Mouse (Mus musculus) neural tube, embryonic 11.5 days (tissue): ENCODE data around the gene Krtap5-4. TPM values are rescaled to one million over a fixed set of nuclear protein-coding genes. Genes with fewer than 3 reads are reported as not detected.
A peak's percentile ranks its signal among the peaks of the same experiment; 100 is the strongest.
"Not testable (repeated sequence)": the region's sequence is repeated elsewhere in the genome, so short reads cannot be mapped to it uniquely, and the experiment has no call there.

Experiments used
- ATAC-seq: fragments of 200-750 bp; cut with Nextera tagmentation; 2 replicates; pipeline ENCODE4 v1.8.0; 2017; ENCODE audit warnings: moderate number of reproducible peaks, mild to moderate bottlenecking, moderate TSS enrichment, moderate library complexity; ENCODE audit not compliant: insufficient read depth, low FRiP score, low TSS enrichment
- DNase-seq: peaks from one replicate; pipeline ENCODE4 v3.0.0-alpha.2; 2015; ENCODE audit warnings: low spot score
- H3K27ac ChIP-seq: fragments of 300-500 bp; sonication (generic); 2 replicates; pipeline ENCODE4 v1.5.1; 2014; ENCODE audit warnings: low read depth, mild to moderate bottlenecking, low read length
- H3K27me3 ChIP-seq: fragments of 300-500 bp; sonication (generic); 2 replicates; pipeline ENCODE4 v1.6.1; 2014; ENCODE audit warnings: mild to moderate bottlenecking, low read length, mixed read lengths; ENCODE audit not compliant: control insufficient read depth, insufficient read depth
- H3K36me3 ChIP-seq: fragments of 300-500 bp; sonication (generic); 2 replicates; pipeline ENCODE4 v1.6.1; 2014; ENCODE audit warnings: mild to moderate bottlenecking, low read length, moderate library complexity, mixed read lengths; ENCODE audit not compliant: control insufficient read depth, insufficient read depth
- H3K4me1 ChIP-seq: fragments of 300-500 bp; sonication (generic); 2 replicates; pipeline ENCODE4 v1.6.1; 2014; ENCODE audit warnings: low read length, mixed read lengths; ENCODE audit not compliant: control insufficient read depth, insufficient read depth
- H3K4me2 ChIP-seq: fragments of 300-500 bp; sonication (generic); 2 replicates; pipeline ENCODE4 v1.6.1; 2014; ENCODE audit warnings: low read depth, mild to moderate bottlenecking, moderate library complexity
- H3K4me3 ChIP-seq: fragments of 300-500 bp; sonication (generic); 2 replicates; pipeline ENCODE4 v1.5.1; 2014; ENCODE audit warnings: low read depth, low read length
- H3K9ac ChIP-seq: fragments of 300-500 bp; sonication (generic); 2 replicates; pipeline ENCODE4 v1.6.1; 2014; ENCODE audit warnings: mild to moderate bottlenecking, low read length
- H3K9me3 ChIP-seq: fragments of 300-500 bp; sonication (generic); 2 replicates; pipeline ENCODE4 v1.6.1; 2016; ENCODE audit warnings: low read length; ENCODE audit not compliant: control insufficient read depth
- WGBS: fragments of 180-500 bp; shearing (Covaris S2); extraction: QIAGEN DNeasy Blood & Tissue Kit; methylation state at CpG from one replicate; pipeline ENCODE4 v1.1.7; 2014; 5-methylcytosine and 5-hydroxymethylcytosine counted together
- polyA plus RNA-seq: library from polyadenylated mRNA; unstranded; fragments of >200 nt; fragmentation: Nextera tagmentation; extraction: Ambion mirVana; gene quantifications from 2 replicates; pipeline ENCODE4 v1.2.1, GENCODE M21; 2014

The Krtap5-4 gene
- polyA plus RNA-seq, 1 experiment from 2014 or later, result not detected

GRCm38 (mm10) chr7:142285130-142285835 lies 18.1 kb upstream of the Krtap5-4 start:
- 0 out of 2 replicates have a peak, but pooled peaks cover 3% of the 10 kb centered on the region for H3K4me1 ChIP-seq
- ATAC-seq (peak; percentile 55), DNase-seq (peak; percentile 49)
- no peak overlapping the region for H3K27ac ChIP-seq
- H3K9me3 ChIP-seq, result no peaks in the 10 kb centered on the region
- H3K4me2 ChIP-seq, result peak overlapping the region; percentile 77
- H3K36me3 ChIP-seq, result no peaks in the 10 kb centered on the region
- WGBS, result 17% methylated on average over 23 of the region's 23 CpGs
- H3K4me3 ChIP-seq, result peak overlapping the region; percentile 43; the same call in 1 of the 2 replicates
- H3K27me3 ChIP-seq, result 0 out of 2 replicates have a peak, but pooled peaks cover 2% of the 10 kb centered on the region
- H3K9ac ChIP-seq, result peak overlapping the region; percentile 41; the same call in 1 of the 2 replicates

DNA sequence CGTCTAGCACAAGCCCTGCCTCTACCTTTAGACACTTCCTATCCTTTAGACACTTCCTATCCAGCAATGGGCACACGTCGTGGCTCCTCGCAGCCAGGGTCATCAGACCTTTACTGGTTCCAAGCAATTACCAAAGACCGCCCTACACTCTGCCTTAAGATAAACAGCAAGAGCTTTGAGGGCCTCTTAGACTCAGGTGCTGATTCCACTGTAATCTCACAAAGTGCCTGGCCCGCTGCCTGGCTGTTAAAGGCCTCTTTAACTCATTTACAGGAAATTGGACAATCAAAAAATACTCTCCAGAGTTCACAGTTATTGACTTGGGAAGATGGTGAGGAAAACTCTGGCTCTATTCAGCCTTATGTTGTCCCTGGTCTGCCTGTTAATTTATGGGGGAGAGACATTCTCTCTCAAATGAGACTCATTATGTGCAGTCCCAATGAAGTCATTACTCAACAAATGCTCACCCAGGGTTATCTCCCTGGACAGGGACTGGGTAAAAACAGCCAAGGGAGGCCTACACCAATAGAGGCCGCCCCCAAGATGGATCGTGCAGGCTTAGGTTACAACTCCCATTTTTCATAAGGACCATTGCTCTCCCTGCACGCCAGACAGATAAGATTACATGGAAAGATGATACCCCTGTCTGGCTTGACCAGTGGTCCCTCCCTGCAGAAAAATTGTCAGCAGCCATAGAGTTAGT lies 17.3 kb upstream of the Krtap5-4 start:
- H3K4me1 ChIP-seq, H3K27ac ChIP-seq, H3K4me3 ChIP-seq, H3K27me3 ChIP-seq, DNase-seq, H3K9ac ChIP-seq, H3K9me3 ChIP-seq, H3K4me2 ChIP-seq, ATAC-seq, H3K36me3 ChIP-seq: not testable (repeated sequence)
- WGBS, result 41% methylated on average over 9 of the region's 9 CpGs

DNA sequence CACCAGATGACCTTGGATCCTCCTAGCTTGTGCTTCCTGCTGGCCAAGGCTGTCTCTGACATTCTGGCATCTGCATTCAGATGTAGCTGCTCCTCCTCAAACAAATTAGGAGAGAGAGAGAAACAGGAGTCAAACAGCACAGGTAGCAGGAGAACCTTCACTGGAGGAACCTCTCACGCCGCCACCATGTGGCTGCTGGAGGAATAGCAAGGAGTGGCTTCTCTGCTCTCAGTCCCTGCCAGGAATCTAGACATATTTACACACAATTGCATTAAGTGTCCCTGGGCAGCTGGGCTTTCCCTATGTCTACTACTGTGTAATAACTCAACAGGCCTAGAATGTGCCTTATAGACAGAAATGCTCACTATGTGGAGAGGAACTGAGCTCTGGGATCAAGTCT lies 9.5 kb upstream of the Krtap5-4 start:
- WGBS, result 0% methylated on average over 2 of the region's 2 CpGs
- not testable (repeated sequence) for H3K27me3 ChIP-seq, H3K9me3 ChIP-seq, H3K4me2 ChIP-seq, H3K4me1 ChIP-seq, H3K36me3 ChIP-seq, ATAC-seq, H3K27ac ChIP-seq, H3K9ac ChIP-seq, H3K4me3 ChIP-seq
- peak; percentile 38 for DNase-seq

GRCm38 (mm10) chr7:142295418-142295817 lies 7.9 kb upstream of the Krtap5-4 start:
- Histone ChIP-seq H3K4me1 (no peaks in the 10 kb centered on the region), H3K4me3 (no peak overlapping the region), H3K27ac (no peak overlapping the region), H3K9ac (no peak overlapping the region), H3K9me3 (no peaks in the 10 kb centered on the region), H3K27me3 (no peaks in the 10 kb centered on the region), H3K4me2 (no peak overlapping the region), H3K36me3 (no peaks in the 10 kb centered on the region)
- ATAC-seq (no peak), DNase-seq (no peak)

- H3K27me3 ChIP-seq, H3K4me2 ChIP-seq, H3K27ac ChIP-seq, H3K9ac ChIP-seq, H3K36me3 ChIP-seq, H3K4me1 ChIP-seq, ATAC-seq, DNase-seq, H3K4me3 ChIP-seq, H3K9me3 ChIP-seq: not testable (repeated sequence)
- 33% methylated on average over 4 of the region's 4 CpGs for WGBS
Measured at GRCm38 (mm10) chr7:142296108-142296507, 7.2 kb upstream of the Krtap5-4 start.

- not testable (repeated sequence) for H3K36me3 ChIP-seq
Measured at GRCm38 (mm10) chr7:142297018-142297417, 6.3 kb upstream of the Krtap5-4 start, which contains the start of gene Krtap5-1. Krtap5-1 (minus strand) TSS chr7:142297118.

GRCm38 (mm10) chr7:142303929-142304328 lies 580 bp downstream of the Krtap5-4 start:
- not testable (repeated sequence) for H3K27me3 ChIP-seq, H3K36me3 ChIP-seq, H3K4me3 ChIP-seq, H3K4me2 ChIP-seq, H3K27ac ChIP-seq, H3K4me1 ChIP-seq, H3K9me3 ChIP-seq, DNase-seq, ATAC-seq, H3K9ac ChIP-seq
- 80% methylated on average over 1 of the region's 1 CpGs for WGBS

More at GRCm38 (mm10) chr7:142297018-142297417, 6.3 kb upstream of the Krtap5-4 start, which contains the start of gene Krtap5-1:
- H3K4me1 ChIP-seq, H3K4me2 ChIP-seq, DNase-seq, H3K27me3 ChIP-seq, H3K4me3 ChIP-seq, H3K27ac ChIP-seq, ATAC-seq, H3K9ac ChIP-seq, H3K9me3 ChIP-seq: not testable (repeated sequence)

DNA sequence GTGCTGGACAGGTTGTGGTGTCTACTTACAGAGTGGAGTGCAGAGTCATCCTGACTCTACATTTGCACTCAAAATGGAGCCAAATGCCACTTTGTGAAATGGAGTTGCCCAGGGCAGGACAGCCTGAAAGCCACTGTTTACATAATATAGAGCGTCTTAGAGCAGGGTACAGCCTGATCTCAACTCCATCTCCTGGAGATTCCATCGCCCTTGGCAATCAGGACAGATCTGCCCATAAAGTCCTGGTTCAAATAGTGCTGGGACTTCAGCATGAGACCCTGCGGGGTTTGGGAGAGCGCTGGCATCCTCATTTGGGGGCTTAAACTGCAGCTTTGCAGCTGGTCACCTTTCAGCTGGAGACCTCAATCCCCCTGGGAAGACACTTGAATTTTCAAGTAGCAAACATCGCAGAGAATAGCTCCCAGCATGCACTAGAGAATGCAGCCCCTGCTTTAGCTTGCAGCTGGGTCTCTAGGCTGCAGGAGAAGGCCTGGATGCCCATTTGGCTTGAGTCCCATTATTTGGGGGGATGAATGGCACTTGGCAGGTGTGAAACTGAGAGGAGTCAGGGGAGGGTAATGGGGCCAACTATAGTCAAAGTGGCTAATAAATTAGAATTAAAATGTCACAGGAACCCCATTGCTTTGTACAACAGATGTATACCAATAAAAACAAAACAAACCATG lies 11.4 kb downstream of the Krtap5-4 start:
- Histone ChIP-seq H3K27ac (no peak overlapping the region), H3K4me3 (no peak overlapping the region), H3K36me3 (no peaks in the 10 kb centered on the region), H3K9ac (no peak overlapping the region), H3K9me3 (no peaks in the 10 kb centered on the region), H3K4me1 (no peaks in the 10 kb centered on the region), H3K4me2 (no peak overlapping the region), H3K27me3 (no peaks in the 10 kb centered on the region)
- WGBS, result 52% methylated on average over 5 of the region's 5 CpGs
- DNase-seq (no peak), ATAC-seq (no peak)
